Mouse (Mus musculus) C2C12 (cell line): ENCODE results near the gene Rdh16f1. TPM values are rescaled to one million over a fixed set of nuclear protein-coding genes. Genes with fewer than 3 reads are reported as not detected.
"Not testable (repeated sequence)": the region's sequence is repeated elsewhere in the genome, so short reads cannot be mapped to it uniquely, and the experiment has no call there.

ENCODE experiments used
- H3K27me3 ChIP-seq: one replicate; pipeline ENCODE4 v1.6.1; 2011; ENCODE audit not compliant: control insufficient read depth, insufficient read depth, insufficient read length
- H3K36me3 ChIP-seq: one replicate; pipeline ENCODE4 v1.6.1; 2011; ENCODE audit not compliant: control insufficient read depth, insufficient read depth
- H3K4me3 ChIP-seq: one replicate; pipeline ENCODE4 v1.5.1; 2011; ENCODE audit warnings: mild to moderate bottlenecking, control low read depth; ENCODE audit not compliant: poor library complexity, insufficient read depth, severe bottlenecking
- H3K79me2 ChIP-seq: one replicate; pipeline ENCODE4 v1.6.1; 2011; ENCODE audit not compliant: control insufficient read depth, insufficient read depth
- H3K79me3 ChIP-seq: one replicate; pipeline ENCODE4 v1.6.1; 2011; ENCODE audit warnings: low read depth, control low read depth
- H3ac ChIP-seq: one replicate; pipeline ENCODE3; 2011; ENCODE audit warnings: low read depth; ENCODE audit not compliant: control insufficient read depth, insufficient read length
- CEBPB ChIP-seq: IDR thresholded peaks from one replicate; pipeline ENCODE4 v1.6.1; 2011; ENCODE audit warnings: low read depth, mild to moderate bottlenecking, control low read depth, moderate library complexity
- CTCF ChIP-seq: IDR thresholded peaks from one replicate; pipeline ENCODE4 v1.5.1; 2011; ENCODE audit not compliant: control insufficient read depth, insufficient read depth, insufficient read length
- FOSL1 ChIP-seq: IDR thresholded peaks from one replicate; pipeline ENCODE4 v1.8.0; 2011; ENCODE audit warnings: mild to moderate bottlenecking, low read length; ENCODE audit not compliant: poor library complexity, insufficient read depth, severe bottlenecking
- MAX ChIP-seq: IDR thresholded peaks from one replicate; pipeline ENCODE4 v1.6.1; 2011; ENCODE audit warnings: mild to moderate bottlenecking, control low read depth
- MYOD1 ChIP-seq: IDR thresholded peaks from one replicate; pipeline ENCODE4 v1.6.1; 2011; ENCODE audit warnings: low read depth; ENCODE audit not compliant: control insufficient read depth, insufficient read length
- MYOG ChIP-seq: IDR thresholded peaks from one replicate; pipeline ENCODE4 v1.6.1; 2011; ENCODE audit not compliant: control insufficient read depth, insufficient read length; ENCODE audit errors: extremely low read depth
- USF1 ChIP-seq: IDR thresholded peaks from one replicate; pipeline ENCODE4 v1.6.1; 2011; ENCODE audit warnings: low read depth, mild to moderate bottlenecking, control low read depth, moderate library complexity
- polyA plus RNA-seq: library from polyadenylated mRNA; unstranded; fragments of >200 nt; fragmentation: generic; extraction: Trizol; gene quantifications from one replicate; pipeline ENCODE4 v1.2.1, GENCODE M21; 2012; ENCODE audit warnings: missing spikeins

The Rdh16f1 gene
- polyA plus RNA-seq, 1 experiment, result not detected

DNA sequence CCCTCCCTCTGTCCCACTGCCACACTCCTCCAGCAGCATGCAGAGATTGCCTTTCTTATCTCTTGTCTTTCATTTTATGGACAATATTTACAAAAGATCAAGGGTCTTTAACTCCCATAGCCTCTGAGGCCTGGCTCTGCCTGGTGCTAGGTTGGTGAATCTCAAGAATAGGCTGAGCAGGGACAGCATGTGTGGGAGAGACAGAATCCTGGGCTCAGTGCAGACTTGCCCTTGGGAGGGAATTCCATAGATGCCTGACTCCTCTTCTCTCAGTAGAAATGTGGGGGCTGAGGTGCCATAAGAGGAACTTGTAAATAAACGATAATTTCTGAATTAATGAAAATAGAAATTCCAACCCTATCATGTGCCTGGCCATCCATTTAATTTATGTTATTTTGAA, 7.0 kb downstream of the Rdh16f1 start:
- Histone ChIP-seq H3K36me3 (no peaks in the 10 kb centered on the region), H3K79me3 (no peaks in the 10 kb centered on the region), H3K4me3 (no peak overlapping the region), H3K27me3 (peaks cover 20% of the 10 kb centered on the region), H3ac (no peak overlapping the region), H3K79me2 (no peaks in the 10 kb centered on the region)
- no peak for TF ChIP-seq MAX
- TF ChIP-seq CEBPB, result no peak
- TF ChIP-seq FOSL1, result no peak
- no peak for TF ChIP-seq CTCF
- no peak for TF ChIP-seq USF1
- TF ChIP-seq MYOD1, result no peak
- no peak for TF ChIP-seq MYOG

DNA sequence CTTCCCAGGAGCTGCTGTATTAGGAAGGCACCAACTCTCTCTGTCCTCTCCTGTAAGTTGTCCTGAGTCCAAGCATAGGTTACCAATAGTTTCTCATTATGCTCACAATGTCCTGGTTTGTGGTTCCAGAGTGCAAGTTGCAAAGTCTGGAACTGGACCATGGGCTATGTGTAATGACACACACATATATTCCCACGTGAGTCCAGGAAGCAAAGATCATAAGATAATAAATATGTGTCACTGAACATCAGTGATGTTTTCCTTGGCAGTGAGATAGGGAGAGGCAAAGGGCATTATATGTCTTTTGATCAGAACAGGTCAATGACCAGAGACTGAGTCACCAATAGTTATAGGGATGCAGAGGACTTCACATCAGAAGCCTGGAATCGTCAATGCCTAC, 16.4 kb downstream of the Rdh16f1 start, which contains the start of gene Rdh9:
Gene Rdh9 (plus strand): TSS at position 376 of the 400 bp plus-strand sequence.
- H3K79me2 ChIP-seq, result no peaks in the 10 kb centered on the region
- H3ac ChIP-seq, result no peak within 1 kb of the TSS
- H3K27me3 ChIP-seq, result no peaks in the 10 kb centered on the region
- no peaks in the 10 kb centered on the region for H3K79me3 ChIP-seq
- TF ChIP-seq MAX (no peak), FOSL1 (no peak), USF1 (no peak), CTCF (no peak), MYOG (no peak), CEBPB (no peak), MYOD1 (no peak)
- H3K4me3 ChIP-seq, result no peak within 1 kb of the TSS
- no peaks in the 10 kb centered on the region for H3K36me3 ChIP-seq

DNA sequence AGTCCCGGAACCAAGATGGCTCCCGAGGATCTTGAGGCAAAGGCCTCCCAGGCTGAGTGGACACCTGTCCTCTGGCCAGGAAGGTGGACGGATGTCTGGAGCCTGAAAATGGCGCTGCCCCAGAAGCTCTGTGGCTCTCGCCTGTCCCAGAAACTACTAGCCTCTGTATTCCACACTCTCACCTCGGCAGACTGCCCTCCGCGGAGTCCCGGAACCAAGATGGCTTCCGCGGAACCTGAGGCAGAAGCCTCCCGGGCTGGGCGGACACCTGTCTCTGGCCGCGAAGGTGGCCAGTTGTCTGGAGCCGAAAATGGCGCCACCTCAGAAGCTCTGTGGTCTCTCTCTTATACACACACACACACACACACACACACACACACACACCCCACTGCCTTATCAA, 22.7 kb downstream of the Rdh16f1 start:
- not testable (repeated sequence) for H3ac ChIP-seq, H3K79me3 ChIP-seq, H3K79me2 ChIP-seq, H3K27me3 ChIP-seq, H3K4me3 ChIP-seq, H3K36me3 ChIP-seq

GRCm38 (mm10) chr10:127785411-127785810, 25.8 kb downstream of the Rdh16f1 start:
- H3K27me3 ChIP-seq, H3K79me3 ChIP-seq, H3K79me2 ChIP-seq, H3K36me3 ChIP-seq, H3ac ChIP-seq, H3K4me3 ChIP-seq: not testable (repeated sequence)

GRCm38 (mm10) chr10:127799295-127799694, 39.7 kb downstream of the Rdh16f1 start:
- H3K79me3 ChIP-seq, result no peaks in the 10 kb centered on the region
- no peak overlapping the region for H3ac ChIP-seq
- no peaks in the 10 kb centered on the region for H3K79me2 ChIP-seq
- no peaks in the 10 kb centered on the region for H3K36me3 ChIP-seq
- no peaks in the 10 kb centered on the region for H3K27me3 ChIP-seq
- no peak for TF ChIP-seq USF1
- no peak overlapping the region for H3K4me3 ChIP-seq

DNA sequence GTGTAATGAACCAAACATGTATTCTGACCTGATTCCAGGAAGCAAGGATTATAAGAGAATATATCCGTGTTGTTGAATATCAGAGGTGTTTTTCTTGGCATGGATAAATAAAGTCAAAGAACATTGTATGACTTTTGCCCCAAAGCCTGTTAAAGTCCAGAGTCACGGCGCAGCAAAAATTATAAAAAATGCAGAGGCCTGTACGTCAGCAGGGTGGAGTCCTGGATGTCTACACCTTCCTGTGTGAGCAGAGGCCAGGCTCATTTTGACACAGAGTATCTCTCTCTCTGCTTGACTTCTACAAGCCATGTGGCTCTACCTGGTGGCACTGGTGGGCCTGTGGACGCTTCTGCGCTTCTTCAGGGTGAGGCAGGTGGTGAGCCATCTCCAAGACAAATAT, 41.3 kb downstream of the Rdh16f1 start, which contains the start of gene Rdh16:
Gene Rdh16 (plus strand): TSS at position 262 of the 400 bp plus-strand sequence.
- TF ChIP-seq USF1 (no peak), MAX (no peak), CTCF (no peak), MYOD1 (no peak), FOSL1 (no peak), MYOG (no peak), CEBPB (no peak)
- H3K4me3 ChIP-seq, result no peak within 1 kb of the TSS

DNA sequence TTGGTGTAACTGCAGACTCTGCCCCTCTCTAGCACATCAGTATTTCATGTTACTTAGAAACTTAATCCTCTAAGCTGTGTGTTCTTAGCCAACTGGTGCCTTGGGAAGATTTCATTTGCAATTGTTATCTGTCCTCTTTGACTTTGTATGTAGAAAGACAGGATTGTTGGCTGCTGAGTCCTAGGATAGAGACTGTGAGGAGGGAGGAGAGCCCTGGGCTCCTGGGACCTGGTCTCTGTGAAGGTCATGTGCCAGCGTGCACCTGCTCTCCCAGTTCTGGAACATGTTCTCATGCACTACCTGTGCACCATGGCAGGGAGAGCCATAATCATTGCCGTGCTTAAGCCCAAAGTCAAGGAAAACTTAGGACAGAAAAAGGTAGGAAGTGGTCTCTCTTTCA, 42.0 kb downstream of the Rdh16f1 start:
- TF ChIP-seq MYOG, result no peak
- no peak for TF ChIP-seq CTCF
- TF ChIP-seq CEBPB, result no peak
- TF ChIP-seq MAX, result no peak
- no peak for TF ChIP-seq FOSL1
- no peak for TF ChIP-seq MYOD1
- no peak for TF ChIP-seq USF1
- no peaks in the 10 kb centered on the region for H3K36me3 ChIP-seq
- no peaks in the 10 kb centered on the region for H3K79me3 ChIP-seq
- H3K79me2 ChIP-seq, result no peaks in the 10 kb centered on the region
- H3K4me3 ChIP-seq, result no peak overlapping the region
- H3K27me3 ChIP-seq, result no peaks in the 10 kb centered on the region
- no peak overlapping the region for H3ac ChIP-seq

More for the DNA sequence above, 41.3 kb downstream of the Rdh16f1 start, which contains the start of gene Rdh16:
- no peaks in the 10 kb centered on the region for H3K79me2 ChIP-seq
- no peak within 1 kb of the TSS for H3ac ChIP-seq
- no peaks in the 10 kb centered on the region for H3K36me3 ChIP-seq
- no peaks in the 10 kb centered on the region for H3K27me3 ChIP-seq
- H3K79me3 ChIP-seq, result no peaks in the 10 kb centered on the region
